9 mouse cellular contexts compared by ENCODE assay signal in genomic region chr1:22105496-22105895, GRCm38 (mm10).
DNase-seq lines count a peak whose midpoint lies in the region; ATAC-seq and TF ChIP-seq lines count a peak whose summit lies in the region.
"Had no signal": no experiment of that assay in that cellular context is flagged by ENCODE, and none has a peak within 500 bp of the region (broad histone marks: within the 10 kb centered on the region; RNA-seq: fewer than 3 reads in every experiment).

No protein-coding gene starts in this region.

- no peaks in the 10 kb centered on the region for H3K4me1 ChIP-seq in forebrain, embryonic 14.5 days (ENCODE audit: control insufficient read depth, insufficient read depth, low read length)
- no peaks in the 10 kb centered on the region for H3K4me1 ChIP-seq in forebrain, embryonic 15.5 days
- no peaks in the 10 kb centered on the region for H3K4me1 ChIP-seq in liver, embryonic 11.5 days (replicated peaks; ENCODE audit: control insufficient read depth, insufficient read depth, low read length)
- H3K4me1 ChIP-seq in CH12.LX (ENCODE audit: control insufficient read depth in 1 of 2, insufficient read depth in 2 of 2), result no peaks in the 10 kb centered on the region
- no peaks in the 10 kb centered on the region for H3K4me1 ChIP-seq in hindbrain, embryonic 11.5 days (replicated peaks; ENCODE audit: control insufficient read depth, insufficient read depth, low read length)
- H3K4me1 ChIP-seq: embryonic facial prominence, embryonic 13.5 days had no signal

- H3K9me3 ChIP-seq in forebrain, embryonic 14.5 days (replicated peaks; ENCODE audit: control insufficient read depth, low read length), result no peaks in the 10 kb centered on the region
- no peaks in the 10 kb centered on the region for H3K9me3 ChIP-seq in forebrain, embryonic 15.5 days
- no peaks in the 10 kb centered on the region for H3K9me3 ChIP-seq in liver, embryonic 11.5 days (ENCODE audit: control insufficient read depth, low read length)
- no peaks in the 10 kb centered on the region for H3K9me3 ChIP-seq in CH12.LX (replicated peaks; ENCODE audit: low read length)
- H3K9me3 ChIP-seq in hindbrain, embryonic 11.5 days (ENCODE audit: control insufficient read depth, low read length), result no peaks in the 10 kb centered on the region
- H3K9me3 ChIP-seq: embryonic facial prominence, embryonic 13.5 days had no signal

- no peak overlapping the region for H3K4me2 ChIP-seq in forebrain, embryonic 14.5 days (ENCODE audit: low read length)
- no peak overlapping the region for H3K4me2 ChIP-seq in forebrain, embryonic 15.5 days (replicated peaks)
- no peak overlapping the region for H3K4me2 ChIP-seq in liver, embryonic 11.5 days
- H3K4me2 ChIP-seq in CH12.LX (ENCODE audit: insufficient read depth, low read depth, poor library complexity, severe bottlenecking), result no peak overlapping the region
- no peak overlapping the region for H3K4me2 ChIP-seq in hindbrain, embryonic 11.5 days (replicated peaks; ENCODE audit: low read depth, low read length)
- H3K4me2 ChIP-seq: embryonic facial prominence, embryonic 13.5 days had no signal

- peak in 1 of 2 experiments; percentile 62; a peak in 2 of 4 replicates for TF ChIP-seq CTCF in CH12.LX (conservative IDR thresholded peaks at IDR 0.05 in 1 of 2, IDR thresholded peaks at IDR 0.05 in 1 of 2; ENCODE audit: low read depth in 2 of 2, low read length in 2 of 2)
- TF ChIP-seq CTCF in brain, embryonic 14.5 days (IDR thresholded peaks at IDR 0.05; ENCODE audit: borderline replicate concordance, extremely low read depth, insufficient read depth, insufficient read length), result peak; percentile 46; the same call in 1 of the 2 replicates

- TF ChIP-seq RAD21 in CH12.LX (IDR thresholded peaks at IDR 0.05; ENCODE audit: low read depth, low read length), result peak; percentile 58

- no peak overlapping the region for H3K9ac ChIP-seq in forebrain, embryonic 14.5 days (ENCODE audit: low read length)
- no peak overlapping the region for H3K9ac ChIP-seq in forebrain, embryonic 15.5 days (replicated peaks)
- H3K9ac ChIP-seq in liver, embryonic 11.5 days (ENCODE audit: low read depth, low read length), result no peak overlapping the region
- no peak overlapping the region for H3K9ac ChIP-seq in CH12.LX (ENCODE audit: insufficient read depth, low read depth)
- no peak overlapping the region for H3K9ac ChIP-seq in hindbrain, embryonic 11.5 days (ENCODE audit: low read depth, low read length)
- H3K9ac ChIP-seq: embryonic facial prominence, embryonic 13.5 days had no signal

- no peak for TF ChIP-seq EP300 in CH12.LX (IDR thresholded peaks at IDR 0.05; ENCODE audit: low read length)

- WGBS in forebrain, embryonic 14.5 days, result 55% methylated on average over 3 of the region's 3 CpGs
- WGBS in forebrain, embryonic 15.5 days, result 54% methylated on average over 3 of the region's 3 CpGs
- WGBS in liver, embryonic 11.5 days, result 51% methylated on average over 3 of the region's 3 CpGs
- WGBS in hindbrain, embryonic 11.5 days, result 52% methylated on average over 3 of the region's 3 CpGs

- DNase-seq in forebrain, embryonic 14.5 days (ENCODE audit: low spot score), result peak; percentile 7
- DNase-seq in liver (peak; percentile 3), CH12.LX (ENCODE audit: extremely low read depth) (peak; percentile 24)
- no peak for DNase-seq in liver, embryonic 11.5 days (ENCODE audit: low spot score)
- peak; percentile 14 for DNase-seq in brain, embryonic 14.5 days (ENCODE audit: low read depth)
- no peak for DNase-seq in layer of hippocampus, postnatal 10 days (ENCODE audit: low spot score in 2 of 2)
- DNase-seq in hindbrain, embryonic 11.5 days (ENCODE audit: low spot score), result no peak

- no peak overlapping the region for H3K4me3 ChIP-seq in forebrain, embryonic 14.5 days (ENCODE audit: low read depth, low read length)
- no peak overlapping the region for H3K4me3 ChIP-seq in forebrain, embryonic 15.5 days
- H3K4me3 ChIP-seq in liver, embryonic 11.5 days (ENCODE audit: low read depth, low read length), result no peak overlapping the region
- H3K4me3 ChIP-seq in CH12.LX (replicated peaks in 1 of 3; ENCODE audit: low read depth in 2 of 3, low read length in 2 of 3, poor library complexity in 1 of 3), result no peak overlapping the region
- H3K4me3 ChIP-seq in hindbrain, embryonic 11.5 days (ENCODE audit: low read depth, low read length), result no peak overlapping the region
- H3K4me3 ChIP-seq: embryonic facial prominence, embryonic 13.5 days had no signal

- no peaks in the 10 kb centered on the region for H3K79me2 ChIP-seq in CH12.LX (replicated peaks; ENCODE audit: control insufficient read depth, extremely low read depth, insufficient read depth, poor library complexity, severe bottlenecking)

- dilution Hi-C loops in CH12.LX (cut with MboI; ENCODE audit: extremely low pct_ligation_motif_present, extremely low pct_unique_long_range_greater_than_20kb, low sequenced_read_pairs), result no loop called here

- no peak overlapping the region for H3K27ac ChIP-seq in forebrain, embryonic 14.5 days (ENCODE audit: low read depth, low read length)
- no peak overlapping the region for H3K27ac ChIP-seq in forebrain, embryonic 15.5 days (replicated peaks)
- H3K27ac ChIP-seq in liver, embryonic 11.5 days (ENCODE audit: low read depth, low read length), result no peak overlapping the region
- no peak overlapping the region for H3K27ac ChIP-seq in CH12.LX (ENCODE audit: insufficient read depth, low read depth)
- H3K27ac ChIP-seq in hindbrain, embryonic 11.5 days (ENCODE audit: low read depth, low read length), result no peak overlapping the region
- H3K27ac ChIP-seq: embryonic facial prominence, embryonic 13.5 days had no signal

- H3K27me3 ChIP-seq in forebrain, embryonic 14.5 days (replicated peaks; ENCODE audit: control insufficient read depth, insufficient read depth, low read length), result no peaks in the 10 kb centered on the region
- H3K27me3 ChIP-seq in forebrain, embryonic 15.5 days, result no peaks in the 10 kb centered on the region
- no peaks in the 10 kb centered on the region for H3K27me3 ChIP-seq in liver, embryonic 11.5 days (replicated peaks; ENCODE audit: control insufficient read depth, insufficient read depth, low read length)
- no peaks in the 10 kb centered on the region for H3K27me3 ChIP-seq in CH12.LX (replicated peaks)
- H3K27me3 ChIP-seq in hindbrain, embryonic 11.5 days (ENCODE audit: control insufficient read depth, insufficient read depth, low read length), result no peaks in the 10 kb centered on the region
- H3K27me3 ChIP-seq: embryonic facial prominence, embryonic 13.5 days had no signal

- no peaks in the 10 kb centered on the region for H3K36me3 ChIP-seq in forebrain, embryonic 14.5 days (ENCODE audit: control insufficient read depth, insufficient read depth, low read length)
- H3K36me3 ChIP-seq in forebrain, embryonic 15.5 days, result no peaks in the 10 kb centered on the region
- H3K36me3 ChIP-seq in liver, embryonic 11.5 days (ENCODE audit: control insufficient read depth, insufficient read depth, low read length), result no peaks in the 10 kb centered on the region
- H3K36me3 ChIP-seq in CH12.LX (replicated peaks in 1 of 2; ENCODE audit: control insufficient read depth in 1 of 2, insufficient read depth in 1 of 2, low read length in 1 of 2), result no peaks in the 10 kb centered on the region
- no peaks in the 10 kb centered on the region for H3K36me3 ChIP-seq in hindbrain, embryonic 11.5 days (ENCODE audit: control insufficient read depth, insufficient read depth, low read length)
- H3K36me3 ChIP-seq: embryonic facial prominence, embryonic 13.5 days had no signal

- no peak for ATAC-seq in forebrain, embryonic 14.5 days
- no peak for ATAC-seq in forebrain, embryonic 15.5 days (replicated peaks)
- ATAC-seq in liver, embryonic 11.5 days (replicated peaks; ENCODE audit: low FRiP score), result no peak
- no peak; the same call in 1 of the 2 replicates for ATAC-seq in hindbrain, embryonic 11.5 days (ENCODE audit: low FRiP score)

- TF ChIP-seq POLR2A in CH12.LX (IDR thresholded peaks at IDR 0.05; ENCODE audit: low read depth, low read length), result no peak
- TF ChIP-seq POLR2A in brain, embryonic 14.5 days (IDR thresholded peaks at IDR 0.05; ENCODE audit: borderline replicate concordance, extremely low read depth, insufficient read depth, insufficient read length, poor library complexity, severe bottlenecking), result no peak

- in situ Hi-C loops in CH12.LX (cut with MboI; ENCODE audit: low pct_ligation_motif_present, low pct_unique_long_range_greater_than_20kb, low sequenced_read_pairs), result no loop called here

TF ChIP-seq in CH12.LX, 34 proteins besides CTCF, POLR2A, EP300 and RAD21:
- TF ChIP-seq SMC3 (IDR thresholded peaks at IDR 0.05; ENCODE audit: low read depth, low read length) (peak; percentile 35), POLR2AphosphoS2 (IDR thresholded peaks at IDR 0.05; ENCODE audit: low read depth, low read length) (no peak)

Comparison
In these comparisons a context has a peak if more than half of its experiments do, and no peak if none do; other contexts are left out.
1. DNase-seq: peak in forebrain, embryonic 14.5 days (single experiment), liver (single experiment), CH12.LX (single experiment) and brain, embryonic 14.5 days (single experiment); none in liver, embryonic 11.5 days (single experiment), layer of hippocampus, postnatal 10 days (0 of 2) and hindbrain, embryonic 11.5 days (single experiment).